Mouse (Mus musculus) ES-CJ7 (cell line): ENCODE results near the gene Mgp.
A peak's percentile ranks its signal among the peaks of the same experiment; 100 is the strongest.
"Not testable (repeated sequence)": the region's sequence is repeated elsewhere in the genome, so short reads cannot be mapped to it uniquely, and the experiment has no call there.

ENCODE experiments used
- DNase-seq: peaks from one replicate; pipeline ENCODE4 v3.0.0; 2011; ENCODE audit warnings: low read depth, low spot score

The Mgp gene

DNA sequence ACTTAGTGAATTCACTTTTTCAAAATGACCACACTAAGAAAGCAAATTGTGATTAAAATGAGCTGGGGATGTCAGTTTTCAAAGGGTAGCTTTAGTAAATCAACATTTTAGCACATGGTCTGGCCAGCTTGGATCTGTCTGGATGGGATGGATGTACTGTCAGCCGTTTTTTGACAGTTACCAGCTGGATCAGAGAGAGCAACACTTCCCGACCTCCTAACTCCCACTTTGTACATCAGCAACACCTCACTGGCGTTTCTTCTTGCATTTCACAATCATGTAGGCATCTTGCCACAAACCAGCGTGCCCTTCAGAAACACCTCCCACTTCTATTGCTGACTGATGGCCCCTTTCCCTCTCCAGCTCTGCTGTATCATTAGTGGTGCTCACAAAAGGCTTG, 22.6 kb upstream of the Mgp start:
- no peak for DNase-seq

GRCm38 (mm10) chr6:136897789-136898188, 22.2 kb upstream of the Mgp start:
- no peak for DNase-seq

- no peak for DNase-seq
Observed at GRCm38 (mm10) chr6:136894532-136895339, 19.1 kb upstream of the Mgp start.

- no peak for DNase-seq
Observed at GRCm38 (mm10) chr6:136892002-136892401, 16.4 kb upstream of the Mgp start.

- DNase-seq, result no peak
Observed at GRCm38 (mm10) chr6:136889554-136889953, 13.9 kb upstream of the Mgp start.

- DNase-seq, result no peak
Observed at GRCm38 (mm10) chr6:136889067-136889466, 13.4 kb upstream of the Mgp start.

DNA sequence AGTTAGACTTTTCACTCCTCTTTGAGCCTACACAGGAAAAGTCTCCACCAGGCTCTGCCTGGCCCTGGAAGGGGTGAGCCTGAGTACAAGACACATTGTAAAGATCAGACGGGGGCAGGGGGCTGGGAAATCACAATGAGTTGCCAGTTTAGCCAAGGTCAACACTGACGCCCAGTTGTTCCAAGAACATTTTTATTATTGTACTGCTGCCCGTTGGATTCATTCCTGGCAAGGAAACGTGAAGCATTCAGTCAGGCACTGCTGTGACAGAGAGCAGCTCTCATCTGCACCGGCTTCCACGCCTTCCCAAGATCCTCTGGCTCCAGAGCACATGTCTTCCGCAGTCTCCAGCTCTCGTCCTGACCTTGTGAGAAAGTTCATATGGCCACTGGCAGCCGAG, 12.2 kb upstream of the Mgp start:
- DNase-seq, result no peak

DNA sequence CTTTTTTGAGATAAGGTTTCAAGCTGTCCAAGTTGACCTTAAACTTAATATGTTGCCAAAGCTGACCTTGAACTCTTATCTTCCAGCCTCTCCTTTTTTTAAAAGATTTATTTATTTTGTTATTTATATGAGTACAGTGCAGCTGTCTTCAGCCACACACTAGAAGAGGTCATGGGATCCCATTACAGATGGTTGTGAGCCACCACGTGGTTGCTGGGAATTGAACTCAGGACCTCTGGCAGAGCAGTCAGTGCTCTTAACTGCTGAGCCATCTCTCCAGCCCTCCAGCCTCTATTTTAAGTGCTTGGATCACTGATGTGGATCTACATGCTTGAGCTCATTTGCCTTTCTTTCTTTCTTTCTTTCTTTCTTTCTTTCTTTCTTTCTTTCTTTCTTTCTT, 9.1 kb upstream of the Mgp start:
- not testable (repeated sequence) for DNase-seq

- DNase-seq, result no peak
Observed at GRCm38 (mm10) chr6:136883961-136884360, 8.3 kb upstream of the Mgp start.

DNA sequence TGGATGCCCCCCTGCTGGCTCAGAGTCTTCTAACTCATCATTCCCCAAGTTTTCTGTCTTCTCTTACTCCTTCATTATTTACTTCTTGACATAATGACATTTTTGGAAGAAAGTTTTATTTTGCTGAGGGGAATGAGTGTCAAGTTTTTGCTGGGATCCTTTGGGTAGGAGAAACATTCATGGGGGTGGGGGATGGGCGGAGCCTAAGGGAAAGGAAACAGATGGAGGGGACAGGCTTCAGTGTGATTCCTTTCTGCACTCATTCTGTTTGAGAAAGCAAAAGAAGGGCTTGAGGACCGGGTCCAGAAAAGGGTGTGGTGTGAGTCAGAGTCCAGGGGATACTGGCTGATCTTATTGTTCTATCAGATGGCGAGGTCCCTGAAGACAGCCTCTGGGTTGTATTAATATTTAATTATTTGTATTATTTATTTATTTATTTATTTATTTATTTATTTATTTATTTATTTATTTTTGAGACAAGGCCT, 7.8 kb upstream of the Mgp start:
- no peak for DNase-seq

- no peak for DNase-seq
Observed at GRCm38 (mm10) chr6:136881678-136882077, 6.1 kb upstream of the Mgp start.

GRCm38 (mm10) chr6:136874599-136874998, 1.0 kb downstream of the Mgp start:
- no peak for DNase-seq

GRCm38 (mm10) chr6:136868921-136869320, 6.7 kb downstream of the Mgp start:
- no peak for DNase-seq

GRCm38 (mm10) chr6:136866150-136866549, 9.5 kb downstream of the Mgp start:
- no peak for DNase-seq

DNA sequence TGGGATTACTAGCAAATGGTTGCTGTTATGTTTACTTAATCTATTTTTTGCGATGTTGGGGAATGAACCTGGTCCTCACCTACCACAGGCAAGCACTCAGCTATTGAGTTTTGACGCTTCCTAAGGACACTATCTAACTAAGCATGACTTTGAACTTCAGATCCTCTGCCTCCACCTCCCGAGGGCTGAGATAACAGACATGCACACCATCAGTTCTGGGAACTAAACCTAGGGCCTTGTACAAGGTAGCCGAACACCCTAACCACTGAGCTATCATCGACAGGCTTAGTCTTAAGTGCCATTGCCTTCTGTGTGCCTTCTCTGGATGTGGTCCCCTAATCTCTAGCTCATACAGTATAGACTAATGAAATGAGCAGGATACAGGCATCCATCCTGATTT, 10.3 kb downstream of the Mgp start:
- DNase-seq, result no peak

- peak; percentile 61 for DNase-seq
Observed at GRCm38 (mm10) chr6:136861020-136861419, 14.6 kb downstream of the Mgp start.

GRCm38 (mm10) chr6:136858420-136858819, 17.2 kb downstream of the Mgp start:
- no peak for DNase-seq

- no peak for DNase-seq
Observed at GRCm38 (mm10) chr6:136857873-136858260, 17.8 kb downstream of the Mgp start.

GRCm38 (mm10) chr6:136857186-136857872, 18.3 kb downstream of the Mgp start, which contains the start of gene Art4:
Gene Art4 (minus strand): TSS chr6:136857733.
- no peak for DNase-seq

- no peak for DNase-seq
Observed at GRCm38 (mm10) chr6:136856071-136856636, 19.5 kb downstream of the Mgp start.

DNA sequence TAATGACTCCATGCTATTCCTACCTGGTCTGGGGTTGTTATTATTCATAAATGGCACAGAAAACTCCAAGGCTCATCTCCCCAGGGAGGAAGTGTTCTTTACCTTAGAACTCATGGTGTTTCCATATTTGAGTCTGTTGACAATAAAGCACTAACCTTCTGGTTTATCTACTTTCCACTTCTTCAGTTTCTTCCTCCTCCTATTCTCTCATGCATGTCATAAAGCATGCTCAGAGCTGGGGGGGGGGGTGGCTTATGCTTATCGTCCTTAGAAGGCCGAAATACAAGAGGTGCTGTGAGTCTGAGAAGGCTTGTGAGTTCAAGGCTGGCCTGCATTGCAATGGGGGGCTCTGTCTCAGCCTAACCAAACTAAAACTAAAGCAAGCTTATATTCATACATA, 20.4 kb downstream of the Mgp start:
- DNase-seq, result no peak

DNA sequence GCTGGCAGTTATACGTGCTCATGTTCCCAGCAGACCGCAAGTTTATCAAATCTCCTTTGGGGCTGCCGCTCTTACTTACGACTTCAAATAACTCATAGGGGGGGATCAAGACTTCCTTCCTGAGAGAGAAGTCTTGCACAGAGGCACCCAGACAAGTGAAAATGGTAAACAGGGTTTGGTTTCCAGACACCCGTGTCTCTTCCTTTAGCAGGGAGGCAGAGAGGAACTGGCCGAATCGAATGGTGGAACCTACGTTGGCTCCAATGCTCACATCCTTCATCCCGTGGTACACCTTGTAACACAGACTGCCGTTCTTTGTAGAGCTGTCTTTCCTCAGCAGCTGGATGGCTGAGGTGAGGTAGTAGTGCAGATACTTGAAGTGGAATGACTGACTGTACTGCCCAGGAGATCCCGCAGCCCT, 21.3 kb downstream of the Mgp start:
- DNase-seq, result no peak

DNA sequence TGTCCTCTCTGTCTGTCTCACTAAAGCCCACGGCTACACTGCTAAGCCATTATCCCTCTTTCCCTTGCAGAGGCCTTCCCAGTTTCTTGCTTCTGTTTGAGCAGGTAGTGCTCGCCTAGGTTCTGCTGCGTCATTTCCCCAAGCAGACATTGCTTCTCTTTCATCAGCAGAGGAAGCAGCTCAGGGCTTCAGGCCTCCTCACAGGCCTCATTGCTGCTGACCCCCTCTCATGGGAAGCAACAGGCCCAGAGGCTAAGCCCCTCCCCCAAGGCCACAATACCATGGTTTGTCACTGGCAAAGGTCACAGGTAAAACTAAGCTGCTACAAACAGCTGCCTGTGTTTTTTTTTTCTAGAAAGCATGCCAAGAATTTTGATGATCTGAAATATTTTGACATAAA, 22.9 kb downstream of the Mgp start:
- no peak for DNase-seq
